Mouse (Mus musculus) stomach, postnatal 0 days (tissue): ENCODE data around the gene Trim16.

Source experiments
- CTCF ChIP-seq: IDR thresholded peaks from 2 replicates; pipeline ENCODE4 v1.5.1; 2016; ENCODE audit warnings: antibody characterized with exemption, low read depth, mild to moderate bottlenecking, moderate library complexity
- EP300 ChIP-seq: optimal IDR thresholded peaks from 2 replicates; pipeline ENCODE3; 2016; ENCODE audit warnings: antibody characterized with exemption

DNA sequence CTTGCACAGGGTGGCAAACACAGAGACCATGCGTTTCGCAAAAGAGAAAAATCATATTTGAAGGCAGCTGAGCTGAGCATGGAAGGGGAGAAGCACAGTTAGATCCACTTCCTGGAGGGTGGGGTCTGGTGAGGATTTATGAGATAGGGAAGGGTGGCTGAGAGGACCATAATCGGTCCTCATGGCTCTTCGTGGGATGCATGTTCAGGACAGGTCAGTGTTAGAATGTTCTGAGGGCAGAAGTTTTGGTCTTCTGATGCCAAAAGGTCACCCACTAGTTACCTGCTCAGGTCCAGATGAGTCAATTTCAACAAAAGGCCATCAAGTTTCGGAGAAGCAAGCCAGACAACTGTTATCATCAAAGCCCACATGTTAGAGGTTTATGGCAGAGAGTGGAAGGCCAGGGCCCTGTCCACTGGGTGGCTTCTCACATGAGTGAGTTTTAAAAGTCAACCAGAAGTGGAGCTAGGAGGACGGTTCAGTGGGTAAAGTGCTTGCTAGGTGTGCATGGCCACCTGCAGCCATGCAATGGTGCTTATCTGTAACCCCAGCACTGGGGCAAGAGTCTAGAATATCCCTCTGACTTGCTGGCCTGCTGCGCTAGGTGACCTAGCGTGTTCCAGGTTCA, 858 bp upstream of the Trim16 start:
- TF ChIP-seq CTCF, result no peak
- no peak for TF ChIP-seq EP300
